Mouse (Mus musculus) hindbrain, postnatal 0 days (tissue): Measurements from ENCODE around the gene Gnb2. TPM values are rescaled to one million over a fixed set of nuclear protein-coding genes. Genes with fewer than 3 reads are reported as not detected.

ENCODE experiments used
- ATAC-seq: fragments of 200-750 bp; cut with Nextera tagmentation; 2 replicates; pipeline ENCODE4 v1.8.0; 2017; ENCODE audit warnings: mild to moderate bottlenecking, moderate TSS enrichment, moderate library complexity
- DNase-seq: peaks from one replicate; pipeline ENCODE4 v3.0.0-alpha.2; 2015; ENCODE audit warnings: low spot score
- H3K27ac ChIP-seq: fragments of 300-500 bp; sonication (generic); 2 replicates; pipeline ENCODE4 v1.5.1; 2014; ENCODE audit warnings: mild to moderate bottlenecking
- H3K27me3 ChIP-seq: fragments of 300-500 bp; sonication (generic); 2 replicates; pipeline ENCODE4 v1.6.1; 2014; ENCODE audit warnings: low read length, mixed read lengths; ENCODE audit not compliant: insufficient read depth
- H3K36me3 ChIP-seq: fragments of 300-500 bp; sonication (generic); 2 replicates; pipeline ENCODE4 v1.6.1; 2014; ENCODE audit warnings: low read length, mixed read lengths; ENCODE audit not compliant: insufficient read depth
- H3K4me1 ChIP-seq: fragments of 300-500 bp; sonication (generic); 2 replicates; pipeline ENCODE4 v1.6.1; 2014; ENCODE audit warnings: antibody characterized with exemption, low read length, mixed read lengths; ENCODE audit not compliant: insufficient read depth
- H3K4me2 ChIP-seq: fragments of 300-500 bp; sonication (generic); 2 replicates; pipeline ENCODE4 v1.6.1; 2014; ENCODE audit warnings: low read depth, mild to moderate bottlenecking, low read length, moderate library complexity, mixed read lengths
- H3K4me3 ChIP-seq: fragments of 300-500 bp; sonication (generic); 2 replicates; pipeline ENCODE4 v1.5.1; 2014; ENCODE audit warnings: low read length
- H3K9ac ChIP-seq: fragments of 300-500 bp; sonication (generic); replicated peaks from 2 replicates; pipeline ENCODE4 v1.6.1; 2014; ENCODE audit warnings: mild to moderate bottlenecking, low read length, moderate library complexity, mixed read lengths
- H3K9me3 ChIP-seq: fragments of 300-500 bp; sonication (generic); 2 replicates; pipeline ENCODE4 v1.6.1; 2016; ENCODE audit warnings: low read length, mixed read lengths
- CTCF ChIP-seq: IDR thresholded peaks from 2 replicates; pipeline ENCODE4 v1.5.1; 2016; ENCODE audit warnings: antibody characterized with exemption, control low read depth, low read depth
- WGBS: fragments of 180-500 bp; shearing (Covaris S2); extraction: QIAGEN DNeasy Blood & Tissue Kit; methylation state at CpG from one replicate; pipeline ENCODE4 v1.1.7; 2014; 5-methylcytosine and 5-hydroxymethylcytosine counted together
- polyA plus RNA-seq: library from polyadenylated mRNA; unstranded; fragments of >200 nt; fragmentation: Nextera tagmentation; extraction: Ambion mirVana; gene quantifications from 2 replicates; pipeline ENCODE4 v1.2.1, GENCODE M21; 2015
- total RNA-seq: library from RNA; depleted of rRNA; stranded (reverse); fragments of >200 nt; gene quantifications from 2 replicates; pipeline ENCODE4 v1.2.3, GENCODE M21; 2014

Gene Gnb2
- total and polyA plus RNA-seq, 2 experiments from 2014 or later: 592 to 1,251 TPM

- Histone ChIP-seq H3K4me3 (peak overlapping the region; percentile 80), H3K9me3 (no peaks in the 10 kb centered on the region), H3K27me3 (no peaks in the 10 kb centered on the region), H3K4me2 (peak overlapping the region; percentile 97), H3K9ac (peak overlapping the region; percentile 97), H3K36me3 (peaks cover 15% of the 10 kb centered on the region), H3K4me1 (peaks cover 12% of the 10 kb centered on the region; the same call in 1 of the 2 replicates), H3K27ac (peak overlapping the region; percentile 97)
- TF ChIP-seq CTCF: no peak
- under 1% methylated on average over 19 of the region's 19 CpGs for WGBS
- ATAC-seq: no peak; the same call in 1 of the 2 replicates
- peak; percentile 44 for DNase-seq
These were observed 1.0 kb downstream of the Gnb2 start for GRCm38 (mm10) chr5:137532131-137532807.

- Histone ChIP-seq H3K27ac (peak overlapping the region; percentile 97), H3K36me3 (peaks cover 15% of the 10 kb centered on the region), H3K4me1 (peaks cover 12% of the 10 kb centered on the region; the same call in 1 of the 2 replicates), H3K27me3 (no peaks in the 10 kb centered on the region), H3K4me3 (peak overlapping the region; percentile 80), H3K4me2 (peak overlapping the region; percentile 97), H3K9ac (peak overlapping the region; percentile 97), H3K9me3 (no peaks in the 10 kb centered on the region)
- WGBS: under 1% methylated on average over 51 of the region's 51 CpGs
- TF ChIP-seq CTCF: no peak
- peak; percentile 64 for DNase-seq
- ATAC-seq: peak; percentile 10
These were observed 1.7 kb downstream of the Gnb2 start for GRCm38 (mm10) chr5:137531414-137532130.

- Histone ChIP-seq H3K36me3 (peaks cover 15% of the 10 kb centered on the region), H3K9ac (peak overlapping the region; percentile 97), H3K27ac (peak overlapping the region; percentile 97), H3K9me3 (no peaks in the 10 kb centered on the region), H3K4me2 (peak overlapping the region; percentile 97), H3K4me3 (peak overlapping the region; percentile 80), H3K27me3 (no peaks in the 10 kb centered on the region), H3K4me1 (peaks cover 16% of the 10 kb centered on the region)
- TF ChIP-seq CTCF: no peak
- ATAC-seq (peak; percentile 67), DNase-seq (peak; percentile 95)
- 0% methylated on average over 37 of the region's 46 CpGs for WGBS
These were observed 2.5 kb downstream of the Gnb2 start for GRCm38 (mm10) chr5:137530588-137531413.

GRCm38 (mm10) chr5:137530075-137530474 lies 3.2 kb downstream of the Gnb2 start:
- ATAC-seq: no peak
- Histone ChIP-seq H3K9ac (peak overlapping the region; percentile 97), H3K36me3 (peaks cover 15% of the 10 kb centered on the region), H3K4me2 (peak overlapping the region; percentile 97), H3K27ac (peak overlapping the region; percentile 97), H3K4me1 (peaks cover 16% of the 10 kb centered on the region), H3K27me3 (no peaks in the 10 kb centered on the region), H3K4me3 (peak overlapping the region; percentile 80), H3K9me3 (no peaks in the 10 kb centered on the region)
- 53% methylated on average over 8 of the region's 8 CpGs for WGBS
- DNase-seq: no peak
- no peak for TF ChIP-seq CTCF

DNA sequence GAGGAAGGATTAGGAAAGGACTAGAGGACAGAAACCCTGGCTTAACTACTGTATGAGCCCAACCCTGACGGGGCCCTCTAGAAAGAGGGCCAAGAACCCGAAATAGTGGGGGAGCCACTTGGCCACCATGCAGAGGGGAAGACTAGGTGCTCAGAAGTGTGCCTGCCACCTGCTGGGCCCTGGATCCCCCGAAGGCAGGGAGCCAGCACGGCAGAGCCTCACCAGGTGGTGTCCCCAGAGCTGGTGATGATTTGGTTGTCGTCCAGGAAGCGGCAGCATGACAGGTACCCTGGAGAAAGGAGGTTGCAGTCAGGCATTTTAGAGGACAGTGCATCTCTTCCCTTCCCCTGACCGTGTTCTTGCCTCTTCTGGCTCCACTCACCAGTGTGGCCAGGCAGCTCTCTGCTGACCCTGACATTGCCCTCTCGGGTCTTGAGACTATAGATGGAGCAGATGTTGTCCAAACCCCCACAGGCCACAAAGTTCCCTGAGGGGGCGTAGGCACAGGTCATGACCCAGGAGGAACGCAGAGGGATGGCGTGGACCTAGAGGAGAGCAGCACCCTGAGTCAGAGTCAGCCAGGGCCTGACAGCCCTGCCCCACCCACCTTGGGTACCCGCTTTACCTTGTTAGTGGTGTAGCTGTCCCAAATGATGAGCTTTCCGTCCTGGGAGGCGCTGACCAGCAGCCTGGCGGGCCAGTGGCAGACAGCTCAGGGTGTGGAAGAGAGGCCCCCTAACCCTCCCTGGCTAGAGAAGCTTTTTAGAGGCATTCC lies 3.9 kb downstream of the Gnb2 start:
- H3K36me3 ChIP-seq: peaks cover 18% of the 10 kb centered on the region
- H3K4me1 ChIP-seq: peaks cover 16% of the 10 kb centered on the region

More for the DNA sequence above, 3.9 kb downstream of the Gnb2 start:
- TF ChIP-seq CTCF: no peak
- peak overlapping the region; percentile 97; the same call in 1 of the 2 replicates for H3K27ac ChIP-seq
- no peak for DNase-seq
- H3K27me3 ChIP-seq: no peaks in the 10 kb centered on the region
- H3K9me3 ChIP-seq: no peaks in the 10 kb centered on the region
- H3K9ac ChIP-seq: 0 out of 2 replicates have a peak overlapping the region, but pooled peaks have one; percentile 3
- WGBS: 63% methylated on average over 15 of the region's 15 CpGs
- no peak overlapping the region for H3K4me3 ChIP-seq
- H3K4me2 ChIP-seq: peak overlapping the region; percentile 97
- no peak for ATAC-seq
